Mouse (Mus musculus) ovary, postnatal 10 days (tissue): ENCODE data around the gene Gas2.
A peak's percentile ranks its signal among the peaks of the same experiment; 100 is the strongest.

Source experiments
- DNase-seq: peaks from one replicate; pipeline ENCODE4 v3.0.0; 2022; ENCODE audit warnings: low spot score

Gene Gas2

GRCm38 (mm10) chr7:51861250-51862096, at the start of gene Gas2:
Gas2 (plus strand) TSS chr7:51862015.
- DNase-seq = peak; percentile 72

DNA sequence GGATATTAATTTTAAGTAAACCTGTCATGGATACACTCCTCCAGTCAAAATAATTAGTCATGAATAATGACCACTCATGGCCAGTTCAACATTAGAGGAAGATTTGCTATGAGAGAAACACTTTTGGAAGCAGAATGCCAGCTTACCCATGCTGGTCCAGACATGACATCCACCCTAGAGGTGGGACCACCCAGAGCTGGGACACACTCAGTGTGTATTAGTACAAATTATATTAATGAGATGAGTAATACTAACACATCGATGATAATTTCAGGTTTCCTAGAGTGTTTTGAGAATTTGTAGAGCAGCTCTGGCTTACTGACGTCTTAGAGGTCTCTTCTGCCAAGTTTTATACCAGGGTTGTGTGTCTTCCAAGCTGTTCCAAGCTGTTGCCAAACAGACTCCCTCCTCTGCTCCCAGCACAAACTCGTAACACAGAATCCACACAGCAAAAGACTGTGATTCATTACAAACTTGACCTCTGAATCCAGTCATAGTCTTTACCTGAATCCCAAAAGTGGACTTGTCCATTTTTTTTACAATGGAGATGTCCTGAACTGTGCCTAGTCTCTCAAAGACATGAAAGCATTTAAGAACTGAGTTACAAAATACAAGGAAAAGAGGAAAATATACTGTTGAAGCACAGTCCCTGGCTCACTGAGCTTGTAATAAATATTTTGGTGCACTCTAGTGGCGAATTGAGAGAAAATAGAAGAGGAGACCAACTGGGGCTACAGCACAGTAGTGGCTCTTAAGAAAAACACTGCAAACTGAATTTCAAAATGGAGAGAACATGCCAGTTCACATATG, 46.1 kb upstream of the Gas2 start:
- DNase-seq = no peak

DNA sequence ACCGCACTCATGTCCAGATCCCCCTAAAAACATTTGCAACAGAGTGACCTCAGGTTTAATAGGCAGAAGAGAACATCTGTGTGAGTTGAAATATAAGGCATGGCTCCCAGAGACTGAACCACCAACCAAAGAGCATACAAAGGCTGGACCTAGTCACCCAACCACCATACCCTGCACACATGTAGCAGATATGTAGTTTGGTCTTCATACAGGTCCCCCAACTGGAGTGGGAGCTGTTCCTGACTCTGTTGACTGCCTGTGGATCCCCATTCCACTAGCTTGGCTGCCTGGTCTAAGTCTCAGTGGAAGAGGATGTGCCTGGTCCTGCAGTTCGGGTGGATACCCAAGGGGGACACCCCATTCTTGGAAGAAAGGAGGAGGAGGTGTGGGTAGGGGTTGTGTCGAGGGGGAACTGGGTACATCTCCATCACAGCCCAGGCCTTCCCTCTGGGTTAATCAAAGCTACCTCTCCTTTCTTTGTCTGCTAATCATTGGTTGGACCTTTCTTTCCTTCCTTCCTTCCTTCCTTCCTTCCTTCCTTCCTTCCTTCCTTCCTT, 45.5 kb upstream of the Gas2 start:
- no peak for DNase-seq

GRCm38 (mm10) chr7:51818251-51818974, 43.4 kb upstream of the Gas2 start:
- DNase-seq = no peak

DNA sequence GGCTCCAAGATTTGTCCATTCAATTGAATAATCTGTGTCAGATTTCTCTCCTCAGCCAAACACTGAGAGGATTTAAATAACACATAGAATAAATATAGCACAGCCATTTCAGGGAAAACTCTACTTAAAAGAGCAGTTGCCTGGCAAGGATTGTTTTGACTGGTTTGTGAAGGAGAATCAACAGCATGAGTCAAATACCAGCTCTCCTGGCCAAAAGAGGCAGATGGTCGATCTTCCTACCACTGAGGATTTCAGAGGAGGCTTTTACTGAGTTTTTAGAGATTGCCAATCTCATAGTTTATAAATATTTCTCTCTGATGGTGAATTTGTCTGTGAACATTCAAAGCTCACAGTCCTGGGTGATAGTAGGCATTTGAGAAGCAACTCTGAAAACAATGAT, 41.9 kb upstream of the Gas2 start:
- DNase-seq = no peak

GRCm38 (mm10) chr7:51821467-51821866, 40.3 kb upstream of the Gas2 start:
- DNase-seq = no peak

DNA sequence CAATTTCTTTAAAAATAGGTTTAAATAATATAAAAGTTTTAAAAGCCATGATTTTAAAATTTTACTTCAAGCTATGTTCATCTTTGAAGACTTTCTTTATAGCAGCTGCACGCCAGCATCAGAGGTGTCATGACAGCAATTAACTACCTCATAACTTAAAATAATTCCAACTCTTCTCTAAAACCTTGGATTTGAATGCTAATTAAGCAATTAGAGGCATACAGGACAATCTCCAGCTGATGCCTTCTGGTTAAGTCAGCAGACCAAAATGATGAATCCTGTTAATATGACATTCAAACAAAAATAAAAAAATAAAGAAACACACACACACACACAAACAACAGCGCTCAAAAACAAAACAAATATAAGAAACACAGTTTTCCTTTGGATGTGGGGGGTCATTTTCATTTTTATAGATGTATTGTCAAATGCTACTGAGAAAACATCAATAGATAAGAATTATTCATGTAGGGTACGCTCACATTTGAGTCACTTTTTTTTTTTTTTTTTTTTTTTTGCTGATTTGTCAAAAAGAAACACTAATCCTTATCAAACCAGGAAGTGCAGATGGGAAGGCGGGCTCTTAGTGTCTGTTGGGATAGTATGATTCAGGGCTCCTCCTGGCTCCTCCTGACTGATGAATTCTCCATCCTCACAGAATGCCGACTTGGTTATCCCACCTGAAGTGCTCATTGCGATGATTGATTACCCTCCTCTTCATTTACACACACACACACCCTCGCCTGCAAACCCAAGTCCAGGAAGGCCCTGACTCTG, 38.1 kb upstream of the Gas2 start:
- DNase-seq = no peak

DNA sequence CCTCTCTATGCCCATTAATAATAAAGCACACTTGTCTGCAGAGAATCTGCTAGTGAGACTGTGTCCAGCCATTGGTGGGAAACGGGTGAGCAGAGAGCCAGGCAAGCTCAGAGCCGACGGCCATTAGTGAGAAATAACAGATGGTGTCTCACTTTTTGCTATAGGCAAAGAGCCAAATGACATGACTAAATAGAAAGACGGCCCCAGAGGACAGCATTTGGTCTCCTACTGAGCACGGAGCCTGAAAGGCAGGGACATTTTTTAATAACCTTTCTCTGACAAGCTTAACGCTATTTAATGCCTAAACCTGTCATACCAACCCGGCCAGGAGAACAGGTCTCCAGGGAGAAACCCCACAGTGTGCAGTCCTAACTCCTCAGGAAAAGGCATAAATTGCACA, 29.9 kb upstream of the Gas2 start:
- DNase-seq = no peak

GRCm38 (mm10) chr7:51840515-51840914, 21.3 kb upstream of the Gas2 start:
- no peak for DNase-seq

DNA sequence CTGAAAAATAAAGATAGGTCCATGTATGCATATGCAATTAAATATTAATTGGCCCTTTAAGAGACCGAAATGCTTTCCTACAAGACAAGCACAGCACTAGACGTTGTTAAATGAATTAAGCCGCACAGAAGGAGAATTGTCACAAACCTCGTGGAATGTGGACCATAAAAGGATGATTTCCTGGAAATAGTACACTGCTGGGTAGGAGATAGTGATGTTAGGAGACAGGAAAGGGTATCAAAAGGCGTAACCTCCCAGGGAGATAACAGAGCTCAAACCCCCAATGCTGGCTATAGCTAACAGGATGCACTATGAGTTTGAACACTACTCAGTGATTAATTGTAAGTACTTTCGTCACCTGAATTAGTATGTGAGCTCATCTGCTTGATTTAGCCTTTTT, 10.9 kb upstream of the Gas2 start:
- DNase-seq = no peak

DNA sequence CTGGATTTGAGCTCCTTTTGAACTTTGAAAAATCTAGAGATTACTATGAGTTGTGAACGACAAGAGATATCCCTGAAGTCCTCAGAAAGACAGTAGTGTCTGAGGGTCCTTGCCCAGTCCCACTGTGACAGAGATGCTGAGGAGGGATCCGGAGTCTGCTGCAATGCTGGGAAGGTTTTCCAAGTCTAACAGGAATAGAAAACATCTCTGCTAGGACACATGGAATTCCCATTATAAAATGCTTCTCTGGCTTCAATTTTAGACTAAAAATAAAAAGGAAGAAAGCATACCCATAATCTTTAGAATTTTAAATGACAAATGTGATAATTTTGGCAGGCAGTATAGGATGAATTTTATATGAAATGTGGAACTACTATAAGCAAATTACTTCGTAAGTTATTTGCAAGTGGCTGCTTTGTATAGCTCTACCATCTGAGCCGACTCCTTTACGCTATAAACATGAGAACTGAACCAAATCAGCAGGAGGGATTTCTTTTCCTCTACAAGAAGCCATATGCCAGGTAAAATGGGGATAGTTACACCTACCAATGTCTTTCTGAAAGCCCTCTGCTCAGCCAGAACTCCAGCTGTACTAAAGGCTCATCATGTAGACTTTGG, 9.8 kb upstream of the Gas2 start:
- DNase-seq = no peak

GRCm38 (mm10) chr7:51862097-51862492, 280 bp downstream of the Gas2 start, which contains the start of gene Fancf:
Fancf (minus strand) TSS chr7:51862267.
- DNase-seq = peak; percentile 98

GRCm38 (mm10) chr7:51862842-51863241, 1.0 kb downstream of the Gas2 start:
- DNase-seq = no peak

DNA sequence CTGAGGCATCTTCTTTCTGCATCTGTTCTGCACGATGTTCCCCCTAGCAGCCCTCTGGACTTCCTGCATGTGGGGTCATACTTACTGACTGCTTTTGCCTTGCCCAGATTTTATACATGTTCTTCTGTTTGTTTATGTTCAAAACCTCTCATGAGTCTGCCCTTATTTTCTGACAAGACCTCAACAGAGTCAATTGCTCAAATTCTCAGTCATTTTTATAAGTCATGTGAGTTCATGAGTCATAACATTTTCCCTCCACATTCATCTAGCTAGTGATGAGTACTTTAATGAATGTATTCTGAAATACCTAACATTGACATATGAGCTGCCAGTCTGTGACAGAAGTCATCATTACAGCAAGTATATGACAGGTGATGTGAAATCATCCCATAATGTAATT, 3.5 kb downstream of the Gas2 start:
- no peak for DNase-seq

GRCm38 (mm10) chr7:51867983-51868382, 6.2 kb downstream of the Gas2 start:
- no peak for DNase-seq

DNA sequence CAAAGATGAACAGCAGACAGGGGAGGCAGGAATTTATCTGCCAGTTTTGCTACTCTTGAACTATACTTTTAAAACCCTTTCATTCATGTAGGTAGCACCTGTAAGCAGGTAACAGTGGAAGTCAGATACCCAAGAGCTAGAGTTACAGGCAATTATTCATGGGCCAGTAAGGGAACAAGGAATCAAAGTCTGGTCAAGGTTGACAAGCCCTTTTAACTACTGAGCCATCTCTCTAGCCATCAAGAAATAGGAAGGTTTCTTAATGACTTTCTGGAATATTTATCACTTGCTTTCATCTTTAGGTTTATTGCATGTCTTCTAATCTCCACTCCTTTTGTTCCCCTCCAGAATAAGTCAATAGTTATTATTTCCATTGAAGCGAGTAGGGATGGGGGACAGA, 10.2 kb downstream of the Gas2 start:
- DNase-seq = no peak

GRCm38 (mm10) chr7:51872597-51872996, 10.8 kb downstream of the Gas2 start:
- DNase-seq = no peak

DNA sequence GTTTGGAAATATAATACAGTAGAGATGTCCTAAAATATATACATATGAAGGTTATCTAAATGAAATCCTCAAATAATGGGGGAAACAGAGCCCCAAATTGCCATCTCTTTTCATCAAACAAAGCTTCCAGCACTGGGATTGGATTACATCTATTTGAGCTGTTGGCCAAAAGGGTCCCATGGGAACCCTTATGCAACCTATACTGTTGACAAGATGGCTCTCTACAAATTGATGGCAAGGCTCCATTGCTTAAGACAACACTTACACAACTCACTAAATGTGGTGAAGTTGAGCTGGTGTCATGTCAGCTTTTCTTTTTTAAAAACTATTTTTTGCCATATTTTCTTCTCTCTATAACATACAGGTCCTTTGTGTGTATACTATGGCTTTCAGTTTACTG, 14.5 kb downstream of the Gas2 start:
- DNase-seq = no peak

GRCm38 (mm10) chr7:51878730-51879129, 16.9 kb downstream of the Gas2 start:
- no peak for DNase-seq

DNA sequence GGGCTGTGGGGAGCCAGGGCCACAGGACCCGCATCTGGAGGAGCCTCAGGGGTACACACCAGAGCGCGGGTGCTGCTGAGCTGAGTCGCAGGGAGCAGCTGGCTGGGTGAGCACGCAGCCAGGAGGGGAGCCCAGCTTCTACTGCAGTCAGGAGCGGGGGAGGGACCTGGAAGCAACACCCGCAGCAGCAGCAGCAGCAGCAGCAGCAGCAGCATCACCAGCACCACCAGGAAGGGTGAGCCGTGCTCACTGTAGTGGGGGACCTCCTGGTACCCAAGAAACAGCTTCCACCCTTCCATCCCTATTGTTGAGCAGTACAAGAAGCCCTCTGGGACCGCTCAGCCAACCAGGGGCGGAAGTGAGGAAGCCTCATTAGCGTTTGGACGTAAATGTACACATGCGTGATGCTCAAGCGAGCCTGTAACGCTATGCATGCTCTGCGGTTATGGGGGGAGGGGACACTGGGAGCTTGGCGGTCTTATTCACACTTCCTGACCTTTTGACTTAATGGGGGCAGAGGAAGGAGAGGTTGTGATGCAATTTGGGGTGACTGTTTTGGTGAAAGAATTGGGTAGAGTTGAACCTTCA, 17.4 kb downstream of the Gas2 start:
- peak; percentile 3 for DNase-seq

- DNase-seq = no peak
These were observed 18.3 kb downstream of the Gas2 start for GRCm38 (mm10) chr7:51880121-51880520.
